Mouse (Mus musculus) spleen, adult 2 months (tissue): ENCODE data around the gene Hba-a2. TPM values are rescaled to one million over a fixed set of nuclear protein-coding genes. Genes with fewer than 3 reads are reported as not detected.

Experiments used
- DNase-seq, 2 experiments: peaks; one replicate each; pipeline versions ENCODE4 v3.0.0 to v3.0.0-alpha.2; 2012 to 2021; ENCODE audit warnings: low spot score in 2 of 2, low read depth in 1 of 2
- H3K27ac ChIP-seq: fragments of 200-500 bp; 2 replicates; pipeline ENCODE4 v1.5.1; 2012; ENCODE audit warnings: low read length, inconsistent platforms; ENCODE audit not compliant: insufficient read depth
- H3K27me3 ChIP-seq: fragments of 200-500 bp; 2 replicates; pipeline ENCODE4 v1.6.1; 2012; ENCODE audit warnings: mild to moderate bottlenecking, moderate library complexity, low read length, inconsistent platforms; ENCODE audit not compliant: control insufficient read depth, insufficient read depth
- H3K36me3 ChIP-seq: fragments of 200-500 bp; 2 replicates; pipeline ENCODE4 v1.6.1; 2012; ENCODE audit warnings: mild to moderate bottlenecking, low read length, inconsistent platforms; ENCODE audit not compliant: control insufficient read depth, insufficient read depth
- H3K4me1 ChIP-seq: fragments of 200-500 bp; 2 replicates; pipeline ENCODE4 v1.6.1; 2011; ENCODE audit warnings: inconsistent platforms; ENCODE audit not compliant: control insufficient read depth, insufficient read depth, insufficient read length
- H3K4me3 ChIP-seq: fragments of 200-500 bp; 2 replicates; pipeline ENCODE4 v1.5.1; 2011; ENCODE audit warnings: mild to moderate bottlenecking, inconsistent platforms; ENCODE audit not compliant: insufficient read depth, insufficient read length; ENCODE audit errors: extremely low read depth
- CTCF ChIP-seq: fragments of 200-500 bp; IDR thresholded peaks from 2 replicates; pipeline ENCODE4 v1.5.1; 2011; ENCODE audit warnings: mild to moderate bottlenecking, inconsistent platforms; ENCODE audit not compliant: insufficient read depth, insufficient read length, insufficient replicate concordance; ENCODE audit errors: extremely low read depth
- POLR2A ChIP-seq: fragments of 200-500 bp; IDR thresholded peaks from 2 replicates; pipeline ENCODE4 v1.6.1; 2011; ENCODE audit warnings: low read depth, low read length, inconsistent platforms
- WGBS: fragments of 180-500 bp; shearing (Covaris S2); methylation state at CpG from one replicate; pipeline ENCODE4 v1.1.7; 2018; 5-methylcytosine and 5-hydroxymethylcytosine counted together
- polyA plus RNA-seq: library from polyadenylated mRNA; depleted of rRNA; stranded (reverse); fragments of >200 nt; gene quantifications from 2 replicates; pipeline ENCODE4 v1.2.3, GENCODE M21; 2012

Hba-a2 gene
- polyA plus RNA-seq, 1 experiment = 127,038 TPM

GRCm38 (mm10) chr11:32262674-32263415, 33.4 kb upstream of the Hba-a2 start:
- Histone ChIP-seq H3K27ac (no peak overlapping the region), H3K27me3 (no peaks in the 10 kb centered on the region), H3K4me1 (no peaks in the 10 kb centered on the region), H3K36me3 (peaks cover 10% of the 10 kb centered on the region), H3K4me3 (no peak overlapping the region)
- WGBS = 92% methylated on average over 10 of the region's 10 CpGs
- TF ChIP-seq CTCF (no peak), POLR2A (no peak)
- no peak for DNase-seq

GRCm38 (mm10) chr11:32265117-32265738, 31.1 kb upstream of the Hba-a2 start:
- no peak for TF ChIP-seq CTCF
- TF ChIP-seq POLR2A = no peak
- Histone ChIP-seq H3K4me1 (0 out of 2 replicates have a peak, but pooled peaks cover 2% of the 10 kb centered on the region), H3K27me3 (no peaks in the 10 kb centered on the region), H3K27ac (no peak overlapping the region), H3K36me3 (peaks cover 10% of the 10 kb centered on the region), H3K4me3 (no peak overlapping the region)
- no peak for DNase-seq
- 71% methylated on average over 3 of the region's 3 CpGs for WGBS

DNA sequence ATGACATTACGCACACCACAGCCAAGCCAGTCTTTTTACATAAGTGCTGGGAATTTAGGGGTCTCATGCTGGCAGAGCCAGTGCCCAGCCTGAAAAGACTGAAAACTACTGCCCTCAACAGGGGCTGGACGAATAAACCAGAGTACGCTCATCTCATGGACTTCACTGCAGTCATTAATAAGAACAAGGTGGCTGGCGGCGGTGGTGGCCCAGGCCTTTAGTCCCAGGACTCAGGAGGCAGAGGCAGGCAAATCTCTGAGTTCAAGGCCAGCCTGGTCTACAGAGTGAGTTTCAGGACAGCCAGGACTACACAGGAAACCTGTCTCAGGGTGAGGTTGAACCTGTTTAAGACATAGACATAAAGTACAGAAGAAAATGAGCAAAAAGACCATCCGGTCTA, 30.1 kb upstream of the Hba-a2 start:
- DNase-seq = no peak
- H3K36me3 ChIP-seq = peaks cover 5% of the 10 kb centered on the region
- H3K27me3 ChIP-seq = no peaks in the 10 kb centered on the region
- WGBS = 92% methylated on average over 6 of the region's 6 CpGs
- peak overlapping the region; percentile 23; the same call in 1 of the 2 replicates for H3K27ac ChIP-seq
- H3K4me1 ChIP-seq = 0 out of 2 replicates have a peak, but pooled peaks cover 2% of the 10 kb centered on the region
- H3K4me3 ChIP-seq = no peak overlapping the region
- TF ChIP-seq POLR2A = no peak
- TF ChIP-seq CTCF = no peak

- Histone ChIP-seq H3K4me3 (peak overlapping the region; percentile 73), H3K27me3 (no peaks in the 10 kb centered on the region), H3K4me1 (0 out of 2 replicates have a peak, but pooled peaks cover 2% of the 10 kb centered on the region), H3K36me3 (peaks cover 2% of the 10 kb centered on the region), H3K27ac (peak overlapping the region; percentile 81; the same call in 1 of the 2 replicates)
- WGBS = 29% methylated on average over 6 of the region's 6 CpGs
- TF ChIP-seq POLR2A = no peak
- TF ChIP-seq CTCF = no peak
- DNase-seq = no peak
These were observed 29.5 kb upstream of the Hba-a2 start for GRCm38 (mm10) chr11:32266776-32267175.

DNA sequence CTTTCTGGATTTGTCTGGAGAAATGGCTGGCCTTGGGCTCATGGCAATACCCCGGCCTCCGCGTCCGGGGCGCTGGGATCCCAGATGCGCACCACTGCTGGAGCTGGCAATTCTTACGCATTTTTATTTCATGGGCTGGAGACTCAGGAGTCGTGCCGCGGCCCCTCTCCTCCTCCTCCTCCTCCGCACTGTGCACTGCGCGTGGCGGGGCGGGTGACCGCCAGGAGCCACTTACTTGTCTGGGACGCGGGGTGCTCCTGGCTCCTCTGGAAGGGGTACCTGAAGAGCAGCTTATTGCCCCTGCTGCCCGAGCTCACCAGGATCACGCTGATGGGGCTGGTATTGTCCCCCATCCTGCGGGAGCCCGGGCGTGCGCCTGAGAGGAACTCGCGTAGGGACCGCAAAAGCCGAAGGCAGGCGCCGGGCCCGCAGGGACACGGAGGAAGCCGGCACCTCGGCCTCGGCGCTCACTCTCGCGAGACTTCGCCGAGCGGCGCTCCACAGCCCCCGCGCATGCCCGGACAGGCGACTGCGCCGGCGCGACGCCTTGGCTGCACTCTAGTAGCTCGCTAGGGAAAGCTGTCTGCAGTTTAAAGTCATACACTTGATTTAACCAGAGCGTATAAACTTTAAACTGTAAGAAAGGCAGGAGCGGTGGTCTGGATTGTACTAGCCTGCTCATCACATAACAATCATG, 29.0 kb upstream of the Hba-a2 start, which contains the start of gene Nprl3:
Gene Nprl3 (minus strand): TSS at position 520 of the 697 bp plus-strand sequence.
- Histone ChIP-seq H3K27me3 (no peaks in the 10 kb centered on the region), H3K36me3 (no peaks in the 10 kb centered on the region), H3K27ac (peak within 1 kb of the TSS; percentile 81), H3K4me3 (peak within 1 kb of the TSS; percentile 73), H3K4me1 (0 out of 2 replicates have a peak, but pooled peaks cover 2% of the 10 kb centered on the region)
- under 1% methylated on average over 54 of the region's 54 CpGs for WGBS
- peak; percentile 85 for TF ChIP-seq POLR2A
- TF ChIP-seq CTCF = no peak
- peak; percentile 84 to 95 for DNase-seq

DNA sequence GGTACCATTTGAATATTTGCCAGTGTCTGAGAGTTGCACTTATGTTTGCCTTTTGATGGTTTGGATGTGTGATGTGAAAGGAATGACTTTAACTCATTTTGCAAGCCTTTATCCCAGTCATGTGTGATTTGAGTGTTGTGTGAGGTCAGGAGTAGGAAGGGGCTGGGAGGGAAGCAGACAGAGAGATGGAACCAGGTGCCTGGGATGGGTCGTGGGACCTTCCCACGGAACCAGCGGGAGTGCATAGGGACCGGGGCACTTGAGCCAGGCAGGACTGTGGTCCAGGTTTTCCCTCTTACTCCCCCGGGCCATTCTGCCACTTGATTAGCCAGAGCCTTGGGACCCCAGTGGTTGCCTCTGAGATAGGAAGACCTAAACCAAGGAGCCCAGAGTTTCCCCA, 28.3 kb upstream of the Hba-a2 start:
- Histone ChIP-seq H3K4me3 (no peak overlapping the region), H3K27ac (peak overlapping the region; percentile 81), H3K4me1 (0 out of 2 replicates have a peak, but pooled peaks cover 2% of the 10 kb centered on the region), H3K27me3 (no peaks in the 10 kb centered on the region), H3K36me3 (no peaks in the 10 kb centered on the region)
- no peak for DNase-seq
- WGBS = 36% methylated on average over 5 of the region's 5 CpGs
- TF ChIP-seq CTCF = no peak
- TF ChIP-seq POLR2A = no peak
